Mouse (Mus musculus): Measurements from ENCODE around the gene Ttbk2.

- no peak for TF ChIP-seq CTCF (IDR thresholded peaks at IDR 0.05; ENCODE audit: low read depth)
- TF ChIP-seq EP300 (optimal IDR thresholded peaks at IDR 0.05) = no peak
Observed at GRCm38 (mm10) chr2:120745496-120745895, 104.9 kb downstream of the Ttbk2 start.
